Mouse (Mus musculus) telencephalon, adult 2 months (tissue): ENCODE data around the gene Edar.

Source experiments
- DNase-seq: peaks from one replicate; pipeline ENCODE4 v3.0.0-alpha.2; 2011; ENCODE audit warnings: low read depth, low spot score

The Edar gene

DNA sequence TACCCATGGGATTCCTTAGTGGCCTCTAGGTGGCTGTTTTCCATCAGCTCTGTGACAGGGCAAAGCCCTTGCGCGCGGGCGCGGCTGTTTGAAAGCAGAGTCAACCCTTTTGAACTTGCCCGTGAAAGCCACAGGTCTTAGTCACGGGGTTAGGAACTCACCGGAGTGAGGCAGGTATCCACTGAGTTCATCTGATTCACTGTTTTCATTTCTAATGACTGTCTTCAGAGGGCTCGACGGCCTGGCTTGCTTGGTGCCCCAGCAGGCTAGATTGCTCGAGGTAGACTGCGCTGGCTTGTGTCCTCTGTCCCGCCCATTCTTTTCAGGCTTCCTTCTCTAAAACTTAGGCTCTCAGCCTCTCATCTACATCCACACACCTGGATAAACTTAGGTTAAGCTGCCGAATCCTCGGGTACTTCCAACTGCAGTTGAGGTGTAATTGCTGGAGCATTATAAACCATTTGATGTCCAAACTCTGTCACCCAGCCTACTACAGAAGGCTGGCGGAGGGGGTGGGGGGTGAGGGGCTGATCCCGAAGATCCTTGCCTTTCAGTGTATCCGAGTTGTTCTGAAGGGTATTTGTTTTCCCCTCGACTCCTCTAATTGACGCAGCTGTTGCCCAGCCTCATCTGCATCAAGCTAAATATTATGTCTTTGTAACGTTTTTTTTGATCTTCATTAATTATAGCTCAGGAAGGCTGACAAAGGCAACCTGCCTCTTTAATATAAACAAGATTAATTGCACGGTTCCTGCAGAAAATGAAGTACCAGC is 24.0 kb downstream of the Edar start:
- no peak for DNase-seq

DNA sequence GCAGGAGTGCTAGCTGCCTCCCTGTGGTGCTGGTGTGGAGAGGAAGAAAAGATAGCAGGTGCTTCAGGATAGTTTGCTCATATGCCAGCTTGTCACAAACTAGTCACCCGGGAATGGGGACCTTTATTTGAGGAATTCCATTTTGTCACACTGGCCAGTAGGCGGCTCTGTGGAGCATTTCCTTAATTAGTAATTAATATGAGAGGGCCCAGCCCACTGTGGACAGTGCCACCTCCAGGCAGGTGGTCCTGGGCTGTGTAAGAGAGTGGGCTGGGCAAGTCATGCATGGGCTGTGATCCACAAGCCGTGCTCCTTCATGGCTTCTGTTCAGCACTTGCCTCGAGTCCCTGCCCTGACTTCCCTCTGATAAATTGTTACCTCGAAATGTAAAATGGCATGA is 26.7 kb downstream of the Edar start:
- DNase-seq = no peak

DNA sequence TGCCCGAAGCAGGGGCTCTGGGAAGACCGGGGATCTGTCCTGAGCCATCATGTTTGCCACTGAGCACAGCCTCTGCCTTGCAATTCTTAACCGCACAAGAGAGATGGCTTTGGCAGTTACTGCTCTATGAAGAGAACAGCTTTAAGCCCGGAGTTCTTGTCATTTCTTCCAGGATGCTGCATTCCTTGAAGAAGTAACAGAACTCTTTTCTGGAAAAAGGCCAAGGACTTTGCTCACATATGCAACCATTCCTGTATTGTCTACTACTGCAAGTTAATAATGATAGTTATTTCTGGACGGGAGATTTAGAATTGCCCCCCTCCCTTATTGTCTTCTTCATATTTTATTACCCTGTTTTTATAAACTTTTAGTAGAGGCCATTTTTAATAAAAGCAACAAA is 30.8 kb downstream of the Edar start:
- no peak for DNase-seq

DNA sequence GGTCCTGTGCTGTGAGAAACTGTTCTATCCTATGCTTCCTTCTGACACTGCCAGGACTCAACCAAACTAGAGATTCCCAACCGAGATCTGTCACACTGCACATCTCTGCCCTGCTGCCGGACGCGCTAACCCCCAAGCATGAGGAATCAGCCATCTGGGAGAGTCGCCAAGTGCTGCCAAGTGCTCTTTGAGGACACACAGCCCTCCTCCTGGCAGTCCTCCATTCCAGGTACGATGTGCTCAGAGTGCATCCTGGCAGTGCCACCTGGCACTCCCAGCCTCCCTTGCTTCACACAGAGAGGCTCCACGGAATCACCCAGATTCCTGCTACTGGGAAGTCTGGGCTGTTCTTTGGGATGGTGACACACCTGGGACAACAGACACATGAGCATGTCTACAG is 31.3 kb downstream of the Edar start:
- DNase-seq = no peak

- no peak for DNase-seq
These were observed 32.5 kb downstream of the Edar start for GRCm38 (mm10) chr10:58643001-58643400.

DNA sequence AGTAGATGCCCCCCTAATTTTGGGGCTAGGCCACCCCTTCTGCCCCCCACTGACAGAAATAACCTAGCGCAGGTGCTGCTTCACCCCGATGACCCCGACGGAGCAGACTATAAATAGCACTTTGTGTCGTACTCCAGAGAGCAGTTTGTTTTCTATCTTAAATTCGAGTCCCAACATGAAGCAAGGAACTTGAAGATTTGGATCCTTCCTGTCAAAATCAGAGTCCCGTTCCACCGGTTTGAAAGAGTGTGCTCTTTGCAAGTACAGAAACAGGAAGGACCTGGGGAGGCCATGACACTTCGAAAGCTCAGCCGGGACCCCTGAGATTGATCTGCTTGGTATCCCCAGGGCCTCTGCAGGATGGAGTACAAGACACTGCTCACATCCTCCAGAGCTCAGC is 33.8 kb downstream of the Edar start:
- DNase-seq = no peak

GRCm38 (mm10) chr10:58640446-58641400 is 34.7 kb downstream of the Edar start:
- DNase-seq = no peak

DNA sequence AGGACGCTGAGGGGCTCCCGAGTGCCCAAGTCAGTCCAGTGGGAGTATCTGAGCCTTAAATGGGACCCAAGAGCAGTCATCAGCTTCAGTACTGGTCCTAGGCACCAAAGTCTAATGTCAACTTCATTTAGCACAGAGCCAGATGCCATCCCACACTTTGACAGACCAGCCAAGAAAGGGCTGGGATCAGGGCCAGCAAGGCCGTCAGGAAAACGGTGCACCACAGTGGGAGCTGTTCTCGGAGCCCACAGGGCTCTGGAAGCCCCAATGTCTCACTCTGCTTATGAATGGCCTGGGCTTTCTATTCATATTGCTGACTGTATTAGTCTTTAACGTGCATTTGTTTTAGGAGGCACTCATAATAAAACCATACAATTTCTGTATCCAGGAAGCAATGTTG is 36.2 kb downstream of the Edar start:
- DNase-seq = no peak

DNA sequence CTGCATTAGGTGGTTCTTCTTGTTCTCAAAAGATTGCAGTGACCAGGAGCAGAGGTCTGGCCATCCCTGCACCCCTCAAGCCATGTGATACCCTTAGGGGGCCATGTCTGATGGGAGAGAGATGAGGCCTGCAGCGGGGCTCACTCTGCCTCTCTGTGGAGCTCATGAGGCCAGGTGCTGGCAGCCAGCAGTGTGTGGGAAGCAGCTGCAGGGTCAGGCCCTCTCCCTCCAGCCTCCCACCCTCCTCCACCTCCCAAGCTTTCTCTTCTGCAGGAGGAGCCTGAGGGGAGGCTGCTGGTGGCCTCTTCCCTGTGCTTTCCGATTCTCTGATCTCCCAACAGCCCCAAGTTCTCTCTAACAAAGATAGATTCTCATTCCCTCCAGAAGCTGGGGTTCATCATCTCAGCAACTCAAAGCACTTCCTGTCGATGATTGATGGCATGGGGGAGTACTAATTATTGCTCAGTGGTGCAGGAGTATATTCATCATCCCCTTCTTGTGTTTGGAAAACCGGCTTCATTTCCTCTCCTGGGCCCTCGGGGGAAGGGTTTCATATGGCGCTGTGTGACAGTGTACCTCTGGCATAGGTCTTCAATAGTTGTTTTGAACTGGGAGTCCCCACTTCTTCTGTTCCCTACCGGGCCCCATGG is 38.9 kb downstream of the Edar start:
- no peak for DNase-seq

GRCm38 (mm10) chr10:58633507-58633906 is 41.9 kb downstream of the Edar start:
- DNase-seq = no peak

GRCm38 (mm10) chr10:58627569-58627968 is 47.9 kb downstream of the Edar start:
- DNase-seq = peak; percentile 33

- no peak for DNase-seq
These were observed 50.4 kb downstream of the Edar start for GRCm38 (mm10) chr10:58624848-58625711.

DNA sequence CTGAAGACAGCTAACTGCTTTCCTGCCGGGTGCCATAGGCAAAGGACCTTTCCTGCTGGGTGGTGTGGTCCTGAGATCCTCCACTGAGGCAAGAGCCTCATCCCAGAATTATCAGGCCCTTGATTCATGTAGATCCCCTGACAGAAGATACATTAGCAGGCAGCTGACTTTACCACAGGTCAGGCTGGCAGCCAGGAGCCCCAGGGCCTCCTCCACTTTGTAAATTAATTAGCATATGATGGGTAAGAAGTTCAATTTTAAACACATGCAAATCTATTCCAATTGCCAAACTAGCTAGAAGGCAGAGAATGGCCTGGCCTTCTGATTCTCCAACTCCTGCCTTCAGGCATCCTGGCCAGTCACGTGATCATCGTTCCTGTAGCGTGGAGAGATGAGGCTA is 56.2 kb downstream of the Edar start:
- DNase-seq = no peak

DNA sequence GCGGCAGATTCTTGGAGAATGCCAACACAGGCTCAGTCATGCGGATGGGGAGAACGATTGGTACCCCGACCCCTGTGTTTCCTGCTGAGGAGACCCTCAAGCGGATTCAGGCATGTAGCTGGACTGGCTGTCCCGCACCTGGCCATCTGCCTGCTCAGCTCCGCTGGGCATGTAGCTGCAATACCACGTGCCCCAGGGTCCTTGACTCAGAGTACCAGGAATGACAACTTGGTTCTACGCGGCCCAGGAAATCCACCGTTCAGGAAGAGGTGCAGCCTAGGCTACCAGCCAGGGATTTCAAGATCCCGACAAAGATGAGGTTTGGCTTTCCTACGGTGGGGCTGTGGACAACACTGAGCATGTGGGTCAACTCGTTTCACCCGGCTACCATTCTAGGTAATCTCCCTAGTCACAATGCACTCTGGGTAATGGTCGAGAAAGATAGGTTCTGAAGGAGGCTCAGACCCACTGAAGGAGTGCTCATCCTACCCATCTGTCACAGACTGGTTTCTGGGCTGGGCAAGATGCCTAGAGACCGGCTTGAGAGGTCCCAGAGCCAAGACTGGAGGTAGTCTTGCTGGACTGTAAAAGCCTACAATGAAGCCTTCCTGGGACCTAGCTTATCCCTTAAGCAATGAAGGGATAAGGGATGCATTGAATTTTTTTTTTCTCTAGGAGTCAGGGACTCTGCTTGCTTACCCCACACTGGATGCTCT is 56.8 kb downstream of the Edar start:
- DNase-seq = no peak

GRCm38 (mm10) chr10:58616565-58616964 is 58.9 kb downstream of the Edar start:
- DNase-seq = no peak

GRCm38 (mm10) chr10:58614601-58615000 is 60.9 kb downstream of the Edar start:
- DNase-seq = no peak

DNA sequence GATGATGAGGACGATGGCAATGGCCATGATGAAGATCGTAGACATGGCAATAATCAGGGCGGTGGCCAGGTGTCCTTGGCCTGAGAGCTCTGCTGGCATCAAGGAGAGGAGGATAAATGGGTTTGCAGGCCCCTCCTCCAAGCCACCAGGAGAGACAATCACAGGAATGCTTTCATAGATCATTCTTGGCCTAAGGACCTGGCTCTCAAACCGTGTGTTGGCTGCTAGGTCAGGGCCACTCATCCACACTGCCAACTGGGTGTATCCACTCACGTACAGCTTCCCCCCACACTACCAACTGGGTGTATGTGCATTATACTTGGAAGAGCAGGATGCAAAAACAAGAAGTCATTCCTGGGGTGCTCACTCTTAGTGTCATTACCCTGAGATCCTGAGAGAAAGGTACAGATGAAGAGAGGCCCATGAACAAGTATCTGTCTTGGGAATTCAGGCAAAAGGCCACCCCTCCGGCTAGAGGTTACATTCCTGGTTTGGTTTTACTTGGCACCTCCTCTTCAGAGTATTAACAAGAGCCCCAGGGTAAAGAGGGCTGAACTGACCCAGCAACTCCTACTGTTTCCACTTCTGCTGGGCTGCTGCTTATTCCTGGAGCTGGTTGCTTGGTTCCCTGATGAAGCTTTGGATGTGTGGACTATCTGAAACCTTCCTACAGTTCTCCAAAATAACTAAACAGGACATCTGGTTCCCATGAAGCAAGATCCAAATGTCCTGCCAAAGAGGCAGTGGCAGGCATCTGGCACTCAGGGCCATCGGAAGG is 64.8 kb downstream of the Edar start:
- peak; percentile 18 for DNase-seq

- no peak for DNase-seq
These were observed 66.6 kb downstream of the Edar start for GRCm38 (mm10) chr10:58608858-58609257.

DNA sequence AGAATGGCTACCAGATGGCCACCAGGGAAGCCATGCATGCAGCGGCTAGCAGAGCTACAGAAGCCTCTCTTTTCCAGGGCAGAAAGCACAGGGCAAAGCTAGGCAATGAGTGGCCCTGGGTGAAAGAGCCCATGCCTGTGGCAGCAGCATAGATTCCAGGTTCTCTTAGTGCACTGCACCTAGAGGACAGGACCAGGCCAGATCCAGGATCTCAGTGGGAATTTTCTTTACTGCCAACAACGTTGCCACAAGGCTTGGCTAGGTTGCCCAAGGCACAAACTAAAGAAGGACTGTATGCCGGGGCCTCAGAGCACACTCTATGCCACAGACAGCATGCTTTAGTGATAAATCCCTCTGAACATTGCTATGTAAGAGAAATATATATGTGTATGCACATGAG is 69.1 kb downstream of the Edar start:
- DNase-seq = no peak

- DNase-seq = no peak
These were observed 70.7 kb downstream of the Edar start for GRCm38 (mm10) chr10:58604779-58605178.
